Mouse (Mus musculus): ENCODE data around the gene Cd5. TPM values are rescaled to one million over a fixed set of nuclear protein-coding genes. Genes with fewer than 3 reads are reported as not detected.

Cd5 gene
- total RNA-seq, 2 experiments from 2014 or later: not detected

DNA sequence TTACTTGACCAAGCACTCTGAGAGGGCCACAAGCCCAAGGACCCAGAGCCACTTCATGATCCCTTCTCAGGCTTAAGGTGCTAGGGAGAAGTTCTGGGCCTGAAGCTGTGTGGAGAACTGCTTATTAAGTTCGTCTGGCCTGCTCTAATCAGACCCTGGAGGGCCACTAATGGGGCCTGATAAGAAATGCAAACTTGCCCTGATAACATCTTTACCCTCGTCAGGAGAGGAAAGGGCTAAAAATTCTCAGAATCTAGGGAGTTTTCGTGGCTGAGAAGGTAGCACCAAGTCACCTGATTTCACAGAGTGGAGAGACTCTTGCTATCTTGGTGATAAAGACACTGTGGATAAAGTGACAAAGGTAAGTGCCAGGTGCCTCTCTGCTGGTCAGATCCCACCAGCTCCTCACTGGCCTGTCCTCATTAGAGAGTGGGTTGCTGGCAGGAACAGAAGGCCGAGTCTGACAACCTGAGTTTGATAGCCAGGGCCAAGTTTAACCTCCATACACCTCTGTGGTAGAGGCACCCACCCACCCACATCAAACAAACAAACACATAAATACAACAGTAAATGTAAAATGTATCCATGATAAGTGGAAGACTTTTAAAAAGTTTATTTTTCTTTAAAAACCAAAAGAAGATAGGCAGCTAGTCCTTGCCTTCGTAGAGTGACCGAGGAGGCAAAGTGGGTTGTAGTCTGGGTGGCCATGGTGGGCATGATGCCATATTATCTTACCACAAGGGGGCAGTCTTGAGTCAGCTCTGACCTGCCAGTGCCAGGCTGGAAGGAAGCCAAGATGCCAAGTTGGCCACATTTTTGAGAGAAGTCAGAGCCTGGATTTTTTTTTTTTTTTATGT is 60.7 kb downstream of the Cd5 start, which contains the start of gene Pga5:
Gene Pga5, minus strand, starts transcription at position 157 of the 857 bp plus-strand sequence.
- peak; percentile 95 for DNase-seq
- intact Hi-C loops (cut with DNase I): no loop called here

DNA sequence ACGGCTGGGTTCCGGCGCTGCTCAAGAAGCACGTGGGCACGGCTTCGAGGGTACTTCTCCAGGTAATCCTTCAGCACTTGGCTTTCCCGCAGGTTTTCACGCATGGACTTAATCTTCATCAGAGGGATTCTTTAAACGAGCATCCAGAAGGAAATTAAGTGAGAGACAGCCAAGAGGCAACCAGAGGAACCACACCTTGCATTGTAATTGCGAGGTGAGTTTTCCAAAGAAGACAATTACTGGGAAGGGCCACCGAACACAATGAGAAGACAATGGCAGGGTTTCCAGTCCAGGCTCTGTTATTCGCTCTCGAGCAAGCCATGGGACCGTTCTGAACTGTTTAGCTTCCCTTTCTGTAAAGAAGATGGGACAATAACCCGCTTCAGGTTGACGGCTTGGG is 62.1 kb downstream of the Cd5 start:
- intact Hi-C loops (cut with DNase I): no loop called here
- no peak for DNase-seq

DNA sequence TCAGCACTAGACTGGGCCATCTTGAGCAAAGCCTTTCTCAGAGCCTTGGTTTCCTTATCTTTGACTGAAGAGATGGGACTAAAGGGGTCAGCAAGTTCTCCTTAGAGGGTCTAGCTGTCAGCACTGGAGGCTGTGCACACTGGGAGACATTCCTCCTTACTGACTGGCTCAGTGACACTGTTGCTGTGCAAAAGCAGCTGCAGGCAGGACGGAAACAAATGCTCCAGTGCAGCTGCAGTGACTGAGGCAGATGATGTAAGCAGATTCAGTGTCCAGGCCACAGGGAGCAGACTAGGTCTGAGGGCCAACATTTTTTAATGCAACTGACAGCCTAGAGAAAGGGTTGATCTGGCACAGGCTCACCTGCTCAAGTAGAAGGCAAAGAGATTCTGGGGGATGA is 65.5 kb downstream of the Cd5 start:
- intact Hi-C loops (cut with DNase I): no loop called here
- DNase-seq: no peak

DNA sequence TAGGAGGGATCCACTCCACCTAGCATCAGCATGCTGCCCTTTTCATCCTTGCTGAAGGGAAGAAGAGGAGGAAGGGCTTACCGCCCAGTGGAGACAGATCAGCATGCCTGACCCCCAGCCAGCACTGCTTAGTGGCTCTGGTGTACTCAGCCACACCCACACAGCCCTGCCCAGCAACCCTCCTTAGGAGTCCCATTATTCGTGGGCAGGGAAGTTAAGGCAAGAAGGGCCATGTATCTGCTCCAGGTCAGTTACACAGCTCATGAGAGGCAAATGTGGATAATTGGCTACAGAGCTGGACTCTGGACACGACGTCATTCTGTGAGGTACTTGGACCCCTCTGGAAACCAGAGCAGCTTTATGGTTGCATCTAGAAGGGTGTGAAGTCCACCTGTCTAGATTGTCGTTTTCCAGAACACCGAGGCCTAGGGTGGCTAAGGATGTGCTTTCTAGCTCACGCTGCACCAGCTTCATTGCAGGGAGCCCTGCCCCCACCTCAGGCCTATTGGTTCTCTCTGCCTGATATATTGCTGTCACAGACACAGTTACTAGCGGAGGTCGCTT is 66.9 kb downstream of the Cd5 start:
- intact Hi-C loops (cut with DNase I): no loop called here
- DNase-seq: no peak

DNA sequence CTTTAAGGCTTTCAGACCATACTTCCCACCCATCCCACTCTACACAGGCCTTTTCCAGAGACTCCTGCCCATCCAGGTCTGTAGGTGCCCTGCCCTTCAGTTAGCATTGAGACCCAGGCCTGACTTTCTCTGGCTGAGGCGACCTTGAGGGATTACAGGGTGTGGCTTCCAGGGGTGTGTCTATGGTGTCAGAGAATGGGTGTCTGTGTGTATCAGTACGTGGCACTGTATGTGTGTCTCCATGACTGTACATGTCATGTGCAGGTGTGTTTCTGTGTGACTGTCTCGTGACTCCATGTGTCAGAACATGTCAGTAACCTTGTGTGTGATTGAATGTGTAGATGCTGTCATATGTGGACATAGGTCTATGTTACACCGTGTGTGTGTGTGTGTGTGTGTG is 67.5 kb downstream of the Cd5 start:
- intact Hi-C loops (cut with DNase I): no loop called here
- no peak for DNase-seq

Other genes with a start within 250 kb of the Cd5 start
- 10 to 100 TPM; 86.5 to 90.9 TPM for gene Cpsf7, start 213.7 kb downstream of the Cd5 start, total RNA-seq (2021)
- 10 to 100 TPM; 40.8 to 42.5 TPM for gene Sdhaf2, start 212.9 kb downstream of the Cd5 start, total RNA-seq (2021)
- gene Tmem216, start 182.8 kb downstream of the Cd5 start, total RNA-seq (2021): 10 to 100 TPM; 15.4 to 17.8 TPM
- 10 to 100 TPM; 14.7 to 17.2 TPM for gene Cyb561a3, start 161.8 kb downstream of the Cd5 start, total RNA-seq (2021)
- gene Tmem138, start 161.6 kb downstream of the Cd5 start, total RNA-seq (2021): 10 to 100 TPM; 14.2 to 17.0 TPM
- gene Ddb1, start 133.7 kb downstream of the Cd5 start, total RNA-seq (2021): 100 to 1,000 TPM; 249 TPM
- 10 to 100 TPM; 25.5 to 29.9 TPM for gene Tkfc, start 133.3 kb downstream of the Cd5 start, total RNA-seq (2021)
- 1 to 10 TPM; 1.3 to 1.8 TPM for gene Vwce, start 104.8 kb downstream of the Cd5 start, total RNA-seq (2021)
- not detected for gene Pga5, start 60.9 kb downstream of the Cd5 start, total RNA-seq (2021)
- 10 to 100 TPM; 24.1 to 24.9 TPM for gene Vps37c, start 50.3 kb downstream of the Cd5 start, total RNA-seq (2021)
- not detected for gene Cd6, start 91.1 kb upstream of the Cd5 start, total RNA-seq (2021)
- 1 to 10 TPM in 1 of 2 experiments, under 1 TPM in 1; 0.82 to 1.2 TPM for gene Slc15a3, start 100.7 kb upstream of the Cd5 start, total RNA-seq (2021)
- gene Tmem132a, start 130.9 kb upstream of the Cd5 start, total RNA-seq (2021): 100 to 1,000 TPM; 214 to 236 TPM
- 10 to 100 TPM; 36.6 to 39.2 TPM for gene Tmem109, start 143.0 kb upstream of the Cd5 start, total RNA-seq (2021)
- 100 to 1,000 TPM; 195 to 222 TPM for gene Prpf19, start 156.2 kb upstream of the Cd5 start, total RNA-seq (2021)
- under 1 TPM in 1 of 2 experiments, not detected in 1; 0.32 TPM for gene Zp1, start 181.6 kb upstream of the Cd5 start, total RNA-seq (2021)
- under 1 TPM; 0.28 to 0.38 TPM for gene Ptgdr2, start 198.2 kb upstream of the Cd5 start, total RNA-seq (2021)
- gene Ccdc86, start 210.3 kb upstream of the Cd5 start, total RNA-seq (2021): 10 to 100 TPM; 10.0 to 11.4 TPM
- not detected for gene Ms4a10, start 235.7 kb upstream of the Cd5 start, total RNA-seq (2021)

Measured in left cerebral cortex, postnatal 4 days (tissue).